Comparison of ENCODE assay signal across 11 mouse cellular contexts in genomic region chr8:127603062-127603461, GRCm38 (mm10).
DNase-seq lines count a peak whose midpoint lies in the region; ATAC-seq and TF ChIP-seq lines count a peak whose summit lies in the region.
"Had no signal": no experiment of that assay in that cellular context is flagged by ENCODE, and none has a peak within 500 bp of the region (broad histone marks: within the 10 kb centered on the region; RNA-seq: fewer than 3 reads in every experiment).

No protein-coding gene starts in this region.

- TF ChIP-seq CTCF in cerebellum, adult 2 months (IDR thresholded peaks at IDR 0.05; ENCODE audit: borderline replicate concordance, insufficient read depth, low read depth, low read length): no peak

- no peaks in the 10 kb centered on the region for H3K27me3 ChIP-seq in cerebellum, adult 2 months (ENCODE audit: control insufficient read depth, insufficient read depth, low read length)
- H3K27me3 ChIP-seq: lung, embryonic 15.5 days had no signal

- H3K4me3 ChIP-seq in cerebellum, adult 2 months (replicated peaks; ENCODE audit: insufficient read depth, low read depth, low read length): no peak overlapping the region
- H3K4me3 ChIP-seq: lung, embryonic 15.5 days had no signal

- peak; percentile 68 for DNase-seq in layer of hippocampus, postnatal 10 days (ENCODE audit: low spot score in 2 of 2)
- DNase-seq in layer of hippocampus, adult 11-12 months (ENCODE audit: low spot score): no peak
- DNase-seq in adrenal gland, postnatal 10 days: peak; percentile 73
- DNase-seq in cerebellum, adult 2 months: peak; percentile 51 to 56
- DNase-seq in gonadal fat pad, adult 2 months (ENCODE audit: low read depth): peak; percentile 12
- DNase-seq in kidney, adult 8-10 months: no peak
- no peak for DNase-seq in layer of hippocampus, adult 9-10 months (ENCODE audit: low spot score)
- DNase-seq: layer of hippocampus, postnatal 36 days; thymus, postnatal 36 days had no signal

- no peak for ATAC-seq in granulocyte monocyte progenitor cell, adult 5-6 weeks (replicated peaks; ENCODE audit: poor library complexity, severe bottlenecking)

- H3K27ac ChIP-seq in cerebellum, adult 2 months (ENCODE audit: insufficient read depth, low read length): no peak overlapping the region
- H3K27ac ChIP-seq: lung, embryonic 15.5 days had no signal

- H3K4me1 ChIP-seq in cerebellum, adult 2 months (ENCODE audit: control insufficient read depth, insufficient read depth, low read length): no peaks in the 10 kb centered on the region
- H3K4me1 ChIP-seq: lung, embryonic 15.5 days had no signal

- 12% methylated on average over 15 of the region's 15 CpGs for WGBS in cerebellum, adult 2 months

- no peak for TF ChIP-seq POLR2A in cerebellum, adult 2 months (IDR thresholded peaks at IDR 0.05; ENCODE audit: borderline replicate concordance, insufficient read depth, low read length)

Comparison
In these comparisons a context has a peak if more than half of its experiments do, and no peak if none do; other contexts are left out.
1. DNase-seq: peak in layer of hippocampus, postnatal 10 days (2 of 2), adrenal gland, postnatal 10 days (single experiment), cerebellum, adult 2 months (2 of 2) and gonadal fat pad, adult 2 months (single experiment); none in layer of hippocampus, adult 11-12 months (single experiment), kidney, adult 8-10 months (0 of 2) and layer of hippocampus, adult 9-10 months (single experiment).